In genomic region chr17:68165171-68165825, GRCm38 (mm10) we compare ENCODE assay signal across 9 mouse cellular contexts.
A peak's percentile ranks its signal among the peaks of the same experiment; 100 is the strongest.
DNase-seq lines count a peak whose midpoint lies in the region; ATAC-seq lines count a peak whose summit lies in the region.
"Had no signal": no experiment of that assay in that cellular context is flagged by ENCODE, and none has a peak within 500 bp of the region (broad histone marks: within the 10 kb centered on the region; RNA-seq: fewer than 3 reads in every experiment).

No protein-coding gene starts in this region.

- no peak for DNase-seq in liver
- peak; percentile 53 for DNase-seq in brain, adult 2 months (ENCODE audit: low read depth, low spot score)
- peak; percentile 63 for DNase-seq in lung, postnatal 36 days
- no peak for DNase-seq in retina, embryonic 14.5 days (ENCODE audit: low spot score)
- DNase-seq in testis, postnatal 10 days (ENCODE audit: low spot score): no peak

- no peak overlapping the region for H3K27ac ChIP-seq in liver, embryonic 12.5 days
- H3K27ac ChIP-seq in heart, embryonic 16.5 days (ENCODE audit: low read length): peak overlapping the region; percentile 68
- no peak overlapping the region for H3K27ac ChIP-seq in hindbrain, embryonic 12.5 days
- H3K27ac ChIP-seq: neural tube, embryonic 13.5 days had no signal

- no peaks in the 10 kb centered on the region for H3K4me1 ChIP-seq in liver, embryonic 12.5 days
- peaks cover 5% of the 10 kb centered on the region; the same call in 1 of the 2 replicates for H3K4me1 ChIP-seq in heart, embryonic 16.5 days (ENCODE audit: control insufficient read depth, insufficient read depth, low read length)
- peaks cover 3% of the 10 kb centered on the region; the same call in 1 of the 2 replicates for H3K4me1 ChIP-seq in hindbrain, embryonic 12.5 days

- ATAC-seq in liver, embryonic 12.5 days: no peak
- peak; percentile 78 for ATAC-seq in heart, embryonic 16.5 days (replicated peaks; ENCODE audit: extremely low read depth, insufficient read depth, low FRiP score)
- ATAC-seq in hindbrain, embryonic 12.5 days (ENCODE audit: low FRiP score): no peak

- H3K27me3 ChIP-seq in liver, embryonic 12.5 days (replicated peaks): no peaks in the 10 kb centered on the region
- H3K27me3 ChIP-seq in heart, embryonic 16.5 days (ENCODE audit: control insufficient read depth, insufficient read depth, low read length): no peaks in the 10 kb centered on the region; the same call in 1 of the 2 replicates
- no peaks in the 10 kb centered on the region for H3K27me3 ChIP-seq in hindbrain, embryonic 12.5 days
- H3K27me3 ChIP-seq: neural tube, embryonic 13.5 days had no signal

- 0 out of 2 replicates have a peak overlapping the region, but pooled peaks have one; percentile 1 for H3K4me2 ChIP-seq in liver, embryonic 12.5 days
- peak overlapping the region; percentile 42; the same call in 1 of the 2 replicates for H3K4me2 ChIP-seq in heart, embryonic 16.5 days (ENCODE audit: low read depth, low read length)
- H3K4me2 ChIP-seq in hindbrain, embryonic 12.5 days (replicated peaks): no peak overlapping the region
- H3K4me2 ChIP-seq: neural tube, embryonic 13.5 days had no signal

- H3K9ac ChIP-seq in liver, embryonic 12.5 days: no peak overlapping the region
- no peak overlapping the region for H3K9ac ChIP-seq in heart, embryonic 16.5 days (ENCODE audit: low read length)
- H3K9ac ChIP-seq in hindbrain, embryonic 12.5 days: no peak overlapping the region
- H3K9ac ChIP-seq: neural tube, embryonic 13.5 days had no signal

- 53% methylated on average over 15 of the region's 15 CpGs for WGBS in liver, embryonic 12.5 days (ENCODE audit: insufficient replicate concordance)
- WGBS in heart, embryonic 16.5 days: 26% methylated on average over 15 of the region's 15 CpGs
- 73% methylated on average over 15 of the region's 15 CpGs for WGBS in hindbrain, embryonic 12.5 days

- no peaks in the 10 kb centered on the region for H3K36me3 ChIP-seq in liver, embryonic 12.5 days
- H3K36me3 ChIP-seq in heart, embryonic 16.5 days (ENCODE audit: control insufficient read depth, insufficient read depth): no peaks in the 10 kb centered on the region
- no peaks in the 10 kb centered on the region for H3K36me3 ChIP-seq in hindbrain, embryonic 12.5 days
- H3K36me3 ChIP-seq: neural tube, embryonic 13.5 days had no signal

- no peaks in the 10 kb centered on the region for H3K9me3 ChIP-seq in liver, embryonic 12.5 days (replicated peaks)
- no peaks in the 10 kb centered on the region for H3K9me3 ChIP-seq in heart, embryonic 16.5 days (replicated peaks; ENCODE audit: control insufficient read depth, low read length)
- no peaks in the 10 kb centered on the region for H3K9me3 ChIP-seq in hindbrain, embryonic 12.5 days (replicated peaks)
- H3K9me3 ChIP-seq: neural tube, embryonic 13.5 days had no signal

- no peak overlapping the region for H3K4me3 ChIP-seq in liver, embryonic 12.5 days
- H3K4me3 ChIP-seq in heart, embryonic 16.5 days (ENCODE audit: low read length): peak overlapping the region; percentile 10
- H3K4me3 ChIP-seq in hindbrain, embryonic 12.5 days: no peak overlapping the region
- H3K4me3 ChIP-seq: neural tube, embryonic 13.5 days had no signal

Comparison
In these comparisons a context has a peak if more than half of its experiments do, and no peak if none do; other contexts are left out.
1. DNase-seq: peak in brain, adult 2 months (single experiment) and lung, postnatal 36 days (single experiment); none in liver (single experiment), retina, embryonic 14.5 days (single experiment) and testis, postnatal 10 days (single experiment).